Mouse (Mus musculus) embryonic stem cell, embryonic (primary cell): Measurements from ENCODE around the gene Gpr152.

Experiments
- CTCF ChIA-PET, 4 experiments: fragments of 300-600 bp in 2 of 4; fragments of 350-600 bp in 2 of 4; sonication (Branson Sonifier 250); formaldehyde crosslinking; loops; one replicate each; lab custom pipeline; 2022; ENCODE audit warnings: inconsistent platforms in 2 of 4; lab: Charles Lee
- POLR2A ChIA-PET, 4 experiments: fragments of 300-600 bp in 2 of 4; fragments of 350-600 bp in 2 of 4; sonication (Branson Sonifier 250); formaldehyde crosslinking; loops; one replicate each; lab custom pipeline; 2022; ENCODE audit warnings: antibody characterized with exemption in 4 of 4, inconsistent platforms in 1 of 4; lab: Charles Lee

Gene Gpr152

GRCm38 (mm10) chr19:4147782-4148490 lies 8.3 kb downstream of the Gpr152 start:
- POLR2A ChIA-PET, result interaction anchor here in 3 of 4 experiments (0.6 to 1.9 kb wide), 15 partner anchors 8 to 53 kb away, joined by 3 to 7 read pairs (median 4); partner anchors contain the start of genes Cdk2ap2 (in 2 of the 3) and Ppp1ca (in 2 of the 3)
- CTCF ChIA-PET, result interaction anchor here in 1 of 4 experiments (1.1 kb wide), 1 partner anchor 59 kb away, joined by 3 read pairs; no protein-coding TSS in a partner anchor

DNA sequence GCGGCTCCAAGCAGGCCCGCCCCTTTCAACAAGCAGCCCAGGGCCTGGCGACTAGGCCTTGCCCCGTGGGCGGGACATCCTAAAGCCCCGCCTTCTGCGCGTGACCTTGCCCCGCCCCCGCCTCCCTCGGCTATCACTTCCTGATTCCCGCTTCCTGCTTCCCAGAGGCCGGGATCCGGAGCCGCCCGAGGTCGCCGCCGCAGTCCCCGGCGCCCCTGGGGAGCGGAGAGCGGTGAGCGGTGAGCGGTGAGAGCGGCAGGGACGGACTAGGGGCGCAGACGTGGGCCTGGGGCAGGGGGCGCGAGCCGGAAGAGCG lies 8.9 kb downstream of the Gpr152 start, which contains the start of gene Coro1b:
Gene Coro1b (plus strand): TSS at position 129 of the 316 bp plus-strand sequence.
- ChIA-PET POLR2A (interaction anchor here in 3 of 4 experiments (0.6 to 1.2 kb wide), 12 partner anchors 14 to 202 kb away, joined by 3 to 8 read pairs (median 4); partner anchors contain the start of genes Rps6kb2 (in 2 of the 3) and Cdk2ap2 (in 1 of the 3)), CTCF (no interaction called here)

DNA sequence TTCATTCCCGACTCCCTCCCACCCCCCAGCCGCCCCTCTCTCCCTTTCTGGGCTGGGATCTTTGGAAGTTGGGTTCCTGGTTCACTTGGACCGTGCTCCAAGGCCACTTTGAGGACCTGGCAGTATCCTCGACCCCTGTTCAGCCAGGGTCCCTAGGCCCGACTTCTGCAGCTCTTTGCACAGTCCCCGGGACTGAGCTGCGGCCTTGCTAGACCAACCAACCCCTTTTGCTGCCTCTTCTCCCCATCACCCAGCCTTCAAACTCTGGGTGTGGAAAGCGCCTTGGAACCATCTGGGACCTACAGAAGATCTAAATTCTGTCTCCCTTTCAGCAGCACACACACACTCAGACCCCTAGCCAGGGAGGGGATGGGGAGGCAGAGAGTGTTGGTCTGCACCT lies 9.2 kb downstream of the Gpr152 start:
- ChIA-PET CTCF (no interaction called here), POLR2A (interaction anchor here in 3 of 4 experiments (0.6 to 1.2 kb wide), 13 partner anchors 13 to 203 kb away, joined by 3 to 8 read pairs (median 3); partner anchors contain the start of genes Rps6kb2 (in 2 of the 3) and Cdk2ap2 (in 1 of the 3))

- CTCF ChIA-PET, result no interaction called here
- POLR2A ChIA-PET, result interaction anchor here in 3 of 4 experiments (0.6 to 1.2 kb wide), 11 partner anchors 13 to 203 kb away, joined by 3 to 8 read pairs (median 4); partner anchors contain the start of genes Rps6kb2 (in 2 of the 3) and Cdk2ap2 (in 1 of the 3)
Observed at GRCm38 (mm10) chr19:4149283-4149682, 9.7 kb downstream of the Gpr152 start.

GRCm38 (mm10) chr19:4149764-4150461 lies 10.3 kb downstream of the Gpr152 start:
- ChIA-PET POLR2A (interaction anchor here in 3 of 4 experiments (0.5 to 2.8 kb wide), 17 partner anchors 8 to 95 kb away, joined by 3 to 15 read pairs (median 4); partner anchors contain the start of genes Cdk2ap2 (in 2 of the 3), Ppp1ca (in 2 of the 3), Rad9a (in 2 of the 3) and Rps6kb2 (in 2 of the 3)), CTCF (no interaction called here)

- ChIA-PET CTCF (no interaction called here), POLR2A (interaction anchor here in 3 of 4 experiments (0.5 to 2.8 kb wide), 25 partner anchors 9 to 96 kb away, joined by 3 to 15 read pairs (median 3); partner anchors contain the start of genes Ppp1ca (in 2 of the 3), Rad9a (in 2 of the 3), Rps6kb2 (in 2 of the 3) and Aip (in 1 of the 3))
Observed at GRCm38 (mm10) chr19:4150567-4151487, 11.2 kb downstream of the Gpr152 start.

- ChIA-PET POLR2A (interaction anchor here in 3 of 4 experiments (0.6 to 2.8 kb wide), 21 partner anchors 8 to 55 kb away, joined by 3 to 15 read pairs (median 4); partner anchors contain the start of genes Rps6kb2 (in 3 of the 3), Aip (in 1 of the 3) and Cdk2ap2 (in 1 of the 3)), CTCF (no interaction called here)
Observed at GRCm38 (mm10) chr19:4151488-4151860, 11.9 kb downstream of the Gpr152 start.

DNA sequence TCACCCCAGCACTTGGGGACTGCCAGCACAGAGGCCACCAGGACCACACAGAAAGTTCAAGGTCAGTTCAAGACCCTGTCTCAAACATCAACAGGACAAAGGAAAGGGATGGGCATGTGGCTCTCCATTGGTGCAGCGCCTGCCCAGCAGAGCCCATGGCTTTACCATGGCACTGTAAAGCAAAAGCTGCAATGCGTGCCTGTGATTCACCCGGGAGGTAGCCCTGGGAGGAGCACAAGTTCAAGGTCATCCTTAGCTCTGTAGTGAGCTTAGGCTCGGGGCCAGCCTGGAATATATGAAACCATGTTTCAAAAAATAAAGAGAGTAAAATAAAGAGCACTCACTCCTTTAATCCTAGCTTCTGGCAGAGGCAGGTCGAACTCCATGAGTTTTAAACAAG lies 12.3 kb downstream of the Gpr152 start:
- ChIA-PET POLR2A (interaction anchor here in 3 of 4 experiments (0.5 to 2.8 kb wide), 18 partner anchors 8 to 315 kb away, joined by 3 to 15 read pairs (median 4); partner anchors contain the start of genes Rps6kb2 (in 3 of the 3) and Aip (in 1 of the 3)), CTCF (interaction anchor here in 1 of 4 experiments (0.6 kb wide), 1 partner anchor 100 kb away, joined by 3 read pairs; no protein-coding TSS in a partner anchor)

DNA sequence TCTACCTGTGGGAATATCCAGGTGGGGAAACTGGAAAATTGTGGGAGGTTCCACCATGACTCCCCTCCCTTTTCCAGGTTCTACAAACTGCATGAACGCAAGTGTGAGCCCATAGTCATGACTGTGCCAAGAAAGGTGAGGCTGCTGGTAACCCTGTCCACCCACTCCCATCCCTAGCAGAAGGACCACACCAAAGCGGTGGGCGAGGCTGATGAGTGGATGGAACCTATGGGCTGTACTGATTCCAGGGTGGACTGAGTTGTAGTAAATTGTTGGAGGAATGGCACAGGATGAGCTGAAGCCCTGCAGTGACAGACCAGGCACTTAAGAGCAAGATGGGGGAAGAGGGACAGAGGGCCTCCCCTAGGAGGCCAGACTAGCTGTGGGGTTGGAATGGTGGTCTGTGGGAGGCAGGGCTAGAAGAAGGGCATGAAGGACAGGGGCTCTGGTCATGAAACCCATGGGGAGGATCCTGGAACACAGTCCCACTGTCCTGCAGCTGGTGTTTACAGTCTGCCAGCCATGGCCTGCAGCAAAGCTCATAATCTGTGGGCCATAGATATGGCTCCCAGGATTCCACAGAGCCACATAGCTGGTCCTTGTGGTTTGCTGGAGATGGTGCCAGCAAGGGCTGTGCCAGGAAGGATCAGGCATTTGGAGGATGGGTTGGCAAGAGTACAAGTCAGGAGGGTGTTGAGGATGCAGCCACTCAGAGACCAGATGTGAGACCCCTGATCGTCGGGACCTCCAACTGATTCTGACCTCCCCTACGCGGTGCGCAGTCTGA lies 13.1 kb downstream of the Gpr152 start:
- CTCF ChIA-PET, result interaction anchor here in 2 of 4 experiments (0.6 to 0.7 kb wide), 2 partner anchors 14 to 101 kb away, joined by 3 to 4 read pairs; no protein-coding TSS in a partner anchor
- POLR2A ChIA-PET, result interaction anchor here (0.5 to 4.1 kb wide), 21 partner anchors 10 to 315 kb away, joined by 3 to 17 read pairs (median 4); partner anchors contain the start of genes Rps6kb2 (in 3 of the 4), Aip (in 1 of the 4), Ppp1ca (in 1 of the 4) and Rad9a (in 1 of the 4)

- ChIA-PET CTCF (interaction anchor here in 1 of 4 experiments (0.7 kb wide), 2 partner anchors 15 to 39 kb away, joined by 3 to 4 read pairs; no protein-coding TSS in a partner anchor), POLR2A (interaction anchor here (0.7 to 4.1 kb wide), 15 partner anchors 8 to 111 kb away, joined by 3 to 20 read pairs (median 6); partner anchors contain the start of genes Rps6kb2 (in 3 of the 4), Cdk2ap2 (in 1 of the 4), Ppp1ca (in 1 of the 4) and Rad9a (in 1 of the 4))
Observed at GRCm38 (mm10) chr19:4153232-4153654, 13.7 kb downstream of the Gpr152 start, which contains the start of gene Ptprcap. TSS of gene Ptprcap (plus strand) at chr19:4153604.

- POLR2A ChIA-PET, result interaction anchor here (0.6 to 4.1 kb wide), 25 partner anchors 8 to 208 kb away, joined by 3 to 20 read pairs (median 5); partner anchors contain the start of genes Rps6kb2 (in 3 of the 4), Aip (in 1 of the 4), Cdk2ap2 (in 1 of the 4) and Gpr152 (in 1 of the 4)
- CTCF ChIA-PET, result interaction anchor here (0.5 to 1.5 kb wide), 8 partner anchors 15 to 181 kb away, joined by 3 to 11 read pairs (median 4); partner anchors contain the start of gene Ppp1ca (in 1 of the 4)
Observed at GRCm38 (mm10) chr19:4154437-4155222, 15.0 kb downstream of the Gpr152 start.

GRCm38 (mm10) chr19:4155223-4156072 lies 15.9 kb downstream of the Gpr152 start:
- CTCF ChIA-PET, result interaction anchor here in 3 of 4 experiments (0.5 to 1.5 kb wide), 6 partner anchors 14 to 182 kb away, joined by 3 to 6 read pairs (median 4); partner anchors contain the start of gene Ppp1ca (in 1 of the 3)

DNA sequence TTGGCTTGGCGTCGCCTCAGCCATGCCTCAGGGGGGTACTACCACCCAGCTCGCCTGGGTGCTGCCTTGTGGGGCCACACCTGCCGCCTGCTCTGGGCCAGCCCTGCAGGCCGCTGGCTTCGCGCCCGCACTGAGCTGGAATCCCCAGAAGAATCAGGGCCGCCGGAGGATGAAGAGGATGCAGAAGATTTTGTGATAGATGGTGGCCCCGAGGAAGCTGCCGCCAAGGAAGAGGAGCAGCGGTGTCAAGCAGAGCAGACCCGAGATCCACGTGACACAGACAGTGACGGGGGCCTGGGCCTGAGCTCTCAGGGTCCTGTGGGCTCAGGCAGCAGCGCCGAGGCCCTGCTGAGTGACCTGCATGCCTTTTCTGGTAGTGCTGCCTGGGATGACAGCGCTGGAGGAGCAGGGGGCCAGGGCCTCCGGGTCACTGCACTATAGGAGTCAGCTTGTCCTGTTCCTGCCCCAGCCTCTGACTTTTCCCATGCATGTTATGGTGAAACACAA lies 16.5 kb downstream of the Gpr152 start:
- ChIA-PET POLR2A (interaction anchor here in 3 of 4 experiments (0.6 to 4.1 kb wide), 16 partner anchors 7 to 59 kb away, joined by 3 to 17 read pairs (median 6); partner anchors contain the start of genes Rad9a (in 2 of the 3), Aip (in 1 of the 3), Cdk2ap2 (in 1 of the 3) and Ppp1ca (in 1 of the 3)), CTCF (interaction anchor here in 2 of 4 experiments (1.1 to 1.2 kb wide), 3 partner anchors 13 to 14 kb away, joined by 3 to 4 read pairs (median 3); no protein-coding TSS in a partner anchor)

More at GRCm38 (mm10) chr19:4155223-4156072, 15.9 kb downstream of the Gpr152 start:
- POLR2A ChIA-PET, result interaction anchor here (0.6 to 4.1 kb wide), 26 partner anchors 8 to 209 kb away, joined by 3 to 20 read pairs (median 4); partner anchors contain the start of genes Cdk2ap2 (in 2 of the 4), Rps6kb2 (in 2 of the 4), Aip (in 1 of the 4) and Gpr152 (in 1 of the 4)
